Mouse (Mus musculus) stomach, postnatal 0 days (tissue): Measurements from ENCODE around the gene Rps17.

Experiments used
- CTCF ChIP-seq: IDR thresholded peaks from 2 replicates; pipeline ENCODE4 v1.5.1; 2016; ENCODE audit warnings: antibody characterized with exemption, low read depth, mild to moderate bottlenecking, moderate library complexity
- EP300 ChIP-seq: optimal IDR thresholded peaks from 2 replicates; pipeline ENCODE3; 2016; ENCODE audit warnings: antibody characterized with exemption

- TF ChIP-seq CTCF (peak; percentile 72), EP300 (no peak)
Observed at GRCm38 (mm10) chr7:81341563-81341962, 3.5 kb downstream of the Rps17 start.
